Mouse (Mus musculus): ENCODE measurements around the gene Kctd17. TPM values are rescaled to one million over a fixed set of nuclear protein-coding genes. Genes with fewer than 3 reads are reported as not detected.
A peak's percentile ranks its signal among the peaks of the same experiment; 100 is the strongest.

The Kctd17 gene
- total RNA-seq, 2 experiments from 2014 or later = 80.4 to 83.4 TPM

DNA sequence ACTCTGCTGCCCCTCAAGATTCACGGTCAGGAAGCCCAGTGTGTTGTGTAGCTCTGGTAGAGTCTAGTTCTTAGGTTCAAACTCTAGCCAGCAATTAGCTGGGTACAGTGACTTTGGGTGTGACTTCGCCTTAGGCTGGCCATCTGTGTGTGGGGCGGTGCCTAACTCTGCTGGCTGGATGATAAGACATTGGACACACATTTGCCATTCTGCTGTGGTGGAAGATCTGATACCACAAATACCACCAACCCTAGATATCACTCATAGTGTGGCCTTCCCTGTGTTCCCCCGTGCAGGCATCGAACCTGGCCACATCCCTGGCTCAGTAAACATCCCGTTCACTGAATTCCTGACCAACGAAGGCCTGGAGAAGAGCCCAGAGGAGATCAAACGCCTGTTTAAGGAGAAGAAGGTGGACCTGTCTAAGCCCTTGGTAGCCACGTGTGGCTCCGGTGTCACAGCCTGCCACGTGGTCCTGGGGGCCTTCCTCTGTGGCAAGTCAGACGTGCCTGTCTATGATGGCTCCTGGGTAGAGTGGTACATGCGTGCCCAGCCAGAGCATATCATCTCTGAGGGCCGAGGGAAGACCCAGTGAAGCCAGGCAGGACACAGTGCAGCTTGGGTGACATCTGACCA lies 15.2 kb upstream of the Kctd17 start:
- DNase-seq (ENCODE audit: low spot score in 2 of 2) = no peak

DNA sequence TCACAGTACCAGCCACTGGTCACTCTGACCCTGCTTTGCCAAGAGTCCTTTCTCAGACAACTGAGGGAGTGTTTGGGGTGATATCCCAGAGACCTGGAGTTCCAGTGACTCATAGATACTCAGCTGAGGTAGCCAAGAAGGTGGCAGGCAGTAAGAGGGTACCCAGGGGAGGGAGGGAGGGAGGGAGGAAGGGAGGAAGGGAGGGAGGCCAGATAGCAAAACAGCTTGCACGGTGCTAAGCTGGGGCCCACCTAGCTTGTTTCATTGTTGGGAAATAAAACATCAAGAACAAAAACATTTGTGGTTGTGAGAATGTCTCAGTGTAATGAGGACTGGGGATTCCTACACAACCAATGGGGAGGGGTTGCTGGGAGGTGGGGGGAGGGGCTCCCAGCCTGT lies 14.6 kb upstream of the Kctd17 start:
- DNase-seq (ENCODE audit: low spot score in 2 of 2) = no peak

DNA sequence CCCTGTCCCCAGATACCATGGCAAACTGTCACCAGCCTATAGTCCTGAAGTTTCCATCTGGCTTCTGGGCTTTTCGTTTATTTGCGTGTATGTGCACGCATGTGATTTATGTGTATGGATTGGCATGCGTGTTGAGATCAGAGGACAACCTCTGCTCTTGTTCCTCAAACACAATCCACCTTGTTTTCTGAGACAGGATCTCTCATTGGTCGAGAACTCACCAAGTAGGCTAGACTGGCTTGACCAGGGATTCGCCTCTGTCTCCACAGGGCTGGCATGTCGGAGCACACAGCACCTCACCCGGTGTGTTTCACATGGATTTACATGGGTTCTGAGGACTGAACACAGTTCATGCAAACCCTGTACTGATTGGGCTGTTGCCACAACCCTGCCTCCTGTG lies 14.2 kb upstream of the Kctd17 start:
- DNase-seq (ENCODE audit: low spot score in 2 of 2) = no peak

DNA sequence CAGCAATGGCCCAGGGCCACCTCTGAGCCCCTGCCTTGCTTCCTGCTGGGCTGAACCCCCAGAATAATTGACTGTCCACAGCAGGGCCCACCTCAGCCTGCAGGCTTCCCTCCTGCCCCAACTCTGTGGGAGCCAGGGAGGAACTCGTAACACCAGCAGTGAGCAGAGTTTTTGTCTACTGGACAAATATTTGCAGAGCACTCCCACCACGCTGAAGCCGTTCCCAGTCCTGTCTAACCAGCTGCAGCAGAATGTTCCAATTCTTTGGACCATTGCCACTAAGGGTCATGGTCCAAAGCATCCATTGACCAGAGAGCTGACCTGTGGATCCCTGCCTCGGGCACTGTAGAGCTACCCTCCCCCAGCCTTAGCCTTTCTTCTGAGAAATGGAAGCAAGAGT lies 11.4 kb upstream of the Kctd17 start:
- no peak for DNase-seq (ENCODE audit: low spot score in 2 of 2)

DNA sequence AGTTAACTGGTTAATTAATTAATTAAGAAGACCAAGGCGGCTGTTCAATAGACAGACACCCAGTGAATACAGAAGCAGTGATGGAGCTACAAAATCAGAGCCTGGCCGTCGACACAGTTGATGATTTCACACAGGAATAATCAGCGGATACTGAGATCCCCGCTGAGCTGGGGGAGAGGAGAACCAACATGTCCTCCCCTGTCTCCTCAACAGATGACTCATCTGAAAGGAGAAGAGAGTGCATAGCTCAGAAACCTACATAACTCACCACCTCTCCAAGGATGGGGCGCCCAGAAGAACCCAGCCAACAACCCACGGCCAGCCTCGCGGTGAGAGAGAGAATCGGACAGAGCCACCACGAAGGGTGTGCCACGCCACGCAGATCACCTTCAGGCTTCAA lies 8.0 kb upstream of the Kctd17 start:
- no peak for DNase-seq (ENCODE audit: low spot score in 2 of 2)

DNA sequence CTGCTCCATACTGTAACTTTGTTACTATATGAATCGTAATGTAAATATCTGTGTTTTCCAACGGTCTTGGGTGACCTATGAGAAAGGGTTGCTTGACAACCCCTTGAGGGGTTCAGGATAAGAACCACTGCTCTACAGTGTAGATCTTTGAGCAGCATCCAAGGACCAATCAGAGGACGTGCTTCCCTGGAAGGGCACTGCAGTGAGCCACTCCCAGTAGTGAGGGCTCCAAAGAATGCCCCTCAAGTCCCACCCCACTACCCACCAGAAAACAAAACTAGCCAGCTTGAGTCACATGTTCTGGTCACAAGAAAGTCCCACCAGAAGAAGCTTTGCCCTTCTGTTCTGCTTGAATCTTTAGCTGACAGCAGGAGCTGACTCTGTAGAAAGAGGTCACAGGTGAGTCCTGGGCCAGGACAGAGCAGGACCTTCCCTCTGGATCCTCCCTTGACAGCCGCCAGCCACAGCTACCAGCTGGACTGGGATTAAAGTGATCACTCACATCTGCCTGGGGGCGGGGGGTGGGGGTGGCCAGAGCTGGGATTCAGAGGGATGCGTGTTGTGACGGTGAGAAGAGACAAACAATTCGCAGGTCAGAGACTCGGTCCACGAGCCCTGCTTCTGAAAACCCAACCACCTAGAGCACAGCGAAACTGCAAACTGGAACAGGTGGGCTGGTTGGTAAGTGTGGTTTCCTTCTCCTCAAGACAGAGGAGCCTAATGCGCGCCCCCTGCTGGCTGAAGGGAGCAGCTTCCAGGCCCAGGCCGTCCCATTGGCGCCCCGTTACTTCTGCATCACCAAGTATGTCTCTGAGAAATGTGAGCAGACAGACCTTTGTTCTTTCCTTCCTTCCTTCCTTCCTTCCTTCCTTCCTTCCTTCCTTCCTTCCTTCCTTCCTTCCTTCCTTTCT lies 6.1 kb upstream of the Kctd17 start:
- DNase-seq (ENCODE audit: low spot score in 2 of 2) = peak; percentile 83 to 88

DNA sequence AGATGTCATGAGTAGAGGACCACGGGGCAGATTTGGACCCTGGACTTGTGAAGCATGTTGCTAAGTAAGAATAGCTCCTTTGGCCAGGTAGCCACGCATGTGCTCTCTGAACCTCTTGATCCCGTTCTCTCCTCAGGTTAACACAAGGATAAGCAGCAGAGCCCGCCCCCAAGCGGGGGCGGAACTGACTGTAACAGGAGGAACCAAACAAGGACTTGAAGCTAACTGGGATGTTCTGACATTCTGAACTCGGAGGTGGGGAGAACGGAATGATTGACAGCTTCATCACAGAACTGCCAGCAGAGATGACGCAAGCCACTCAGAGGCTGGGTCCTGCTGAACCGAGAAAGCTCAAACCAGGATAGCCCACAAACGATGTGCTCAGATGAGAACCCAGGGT lies 3.9 kb upstream of the Kctd17 start:
- no peak for DNase-seq (ENCODE audit: low spot score in 2 of 2)

DNA sequence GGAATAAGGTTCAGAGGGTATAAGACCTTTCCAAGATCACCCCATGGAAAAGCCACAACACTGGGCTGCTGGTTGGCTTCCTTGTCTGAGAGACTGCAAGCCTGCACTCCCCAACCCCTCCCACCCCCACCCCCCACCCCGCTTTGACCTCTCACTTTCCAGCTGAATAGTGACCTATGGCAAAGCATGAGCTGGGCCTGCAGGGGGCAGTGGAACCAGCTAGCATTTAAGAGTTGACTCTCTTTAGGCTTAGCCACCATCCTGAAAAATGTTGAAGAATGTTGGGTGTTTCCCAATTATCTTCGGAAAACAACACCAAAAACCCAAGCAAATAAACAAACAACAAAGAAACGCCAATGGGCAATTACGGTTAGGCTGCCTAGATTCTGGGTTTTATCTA lies 3.1 kb upstream of the Kctd17 start:
- DNase-seq (ENCODE audit: low spot score in 2 of 2) = no peak

DNA sequence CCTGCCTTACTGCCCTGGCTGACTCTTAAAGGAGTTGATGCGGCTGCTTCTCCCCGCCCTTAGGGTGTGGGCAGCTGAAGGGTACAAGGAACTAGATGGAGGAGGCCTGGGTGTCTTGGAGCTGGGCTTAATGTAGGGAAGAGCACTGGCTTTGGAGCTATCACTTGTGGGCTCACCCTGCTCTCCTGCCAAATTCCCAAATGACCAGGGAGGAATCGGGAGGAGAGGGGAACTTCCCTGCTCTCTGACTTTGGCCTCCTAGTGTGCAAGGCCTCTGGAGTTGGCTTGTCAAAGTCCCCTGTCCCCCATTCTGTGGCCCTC lies 735 bp downstream of the Kctd17 start:
- DNase-seq (ENCODE audit: low spot score in 2 of 2) = no peak

DNA sequence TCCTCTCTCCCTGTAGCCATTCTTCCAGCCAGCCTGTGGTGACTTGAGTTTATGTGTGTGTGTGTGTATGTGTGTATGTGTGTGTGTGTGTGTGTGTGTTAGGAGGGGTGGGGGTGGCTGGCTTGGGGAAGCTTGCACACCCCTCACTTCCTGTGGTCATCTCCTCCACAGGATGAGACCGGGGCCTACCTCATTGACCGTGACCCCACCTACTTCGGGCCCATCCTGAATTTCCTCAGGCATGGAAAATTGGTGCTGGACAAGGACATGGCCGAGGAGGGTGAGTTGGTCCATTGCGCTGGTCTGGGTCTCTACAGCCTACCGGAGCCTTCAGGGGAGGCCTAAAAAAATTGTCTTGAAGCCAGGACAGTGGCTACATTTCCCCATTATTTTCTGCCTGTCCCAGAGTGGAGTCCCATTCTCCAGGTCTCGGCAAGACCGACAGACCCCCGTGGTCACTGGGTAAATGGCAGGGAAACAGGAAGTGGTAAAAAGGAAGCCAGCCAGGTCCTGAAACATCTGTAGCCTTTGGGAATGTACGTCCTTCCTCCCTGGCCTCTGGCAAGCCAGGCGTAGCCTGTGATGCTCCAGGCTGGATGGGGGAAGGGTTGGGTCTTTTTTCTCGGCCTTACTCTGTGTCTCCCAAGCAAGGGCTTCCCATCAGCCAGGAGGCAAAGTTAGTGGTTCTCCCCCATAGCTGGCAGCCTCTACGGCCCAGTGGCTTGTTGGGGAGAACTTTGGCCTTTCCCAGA lies 1.7 kb downstream of the Kctd17 start:
- DNase-seq (ENCODE audit: low spot score in 2 of 2) = no peak

DNA sequence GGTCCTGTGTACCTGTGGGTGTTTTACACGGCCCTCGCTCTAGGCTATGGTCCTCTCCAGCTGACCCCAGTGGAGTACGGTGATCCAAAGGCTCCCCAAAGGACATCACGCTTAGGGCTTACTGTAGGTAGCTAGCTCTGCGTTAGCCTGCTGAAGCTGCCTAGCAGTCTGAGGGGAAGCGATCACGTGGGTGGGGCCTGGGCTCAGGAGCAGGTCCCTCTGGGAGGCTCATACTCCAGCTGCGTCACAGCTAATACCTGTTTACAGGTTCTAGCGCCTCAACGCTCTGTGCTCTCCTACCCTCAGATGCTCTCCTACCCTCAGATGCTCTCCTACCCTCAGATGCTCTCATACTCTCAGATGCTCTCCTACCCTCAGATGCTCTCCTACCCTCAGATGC lies 2.5 kb downstream of the Kctd17 start:
- no peak for DNase-seq (ENCODE audit: low spot score in 2 of 2)

DNA sequence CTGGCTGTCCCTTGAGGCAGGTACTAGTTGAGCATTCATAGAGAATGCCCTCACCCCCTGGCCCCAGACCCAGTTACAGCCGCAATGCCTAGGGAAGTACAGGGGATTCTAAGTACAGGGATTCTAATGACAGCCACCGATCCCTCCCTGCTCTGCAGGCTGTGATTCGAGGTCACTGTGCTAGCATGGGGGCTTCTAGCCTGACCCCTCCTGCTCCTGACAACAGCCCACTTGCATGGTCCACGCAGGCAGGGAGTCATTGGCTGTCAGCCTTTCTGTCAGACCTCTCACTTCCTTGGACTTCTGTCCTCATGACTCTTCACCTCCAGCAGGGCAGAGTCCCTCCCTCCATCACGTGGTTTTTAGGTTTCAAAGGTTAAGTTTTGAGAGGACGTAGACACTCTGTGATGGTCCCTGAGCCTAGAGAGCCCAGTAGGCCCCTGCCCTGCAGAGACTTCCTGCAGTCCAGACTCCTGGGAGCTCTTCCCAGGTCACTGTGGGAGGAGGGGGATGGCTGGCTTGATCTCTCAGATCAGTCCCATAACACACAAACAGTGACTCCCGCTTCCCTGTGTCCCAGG lies 3.3 kb downstream of the Kctd17 start:
- no peak for DNase-seq (ENCODE audit: low spot score in 2 of 2)

DNA sequence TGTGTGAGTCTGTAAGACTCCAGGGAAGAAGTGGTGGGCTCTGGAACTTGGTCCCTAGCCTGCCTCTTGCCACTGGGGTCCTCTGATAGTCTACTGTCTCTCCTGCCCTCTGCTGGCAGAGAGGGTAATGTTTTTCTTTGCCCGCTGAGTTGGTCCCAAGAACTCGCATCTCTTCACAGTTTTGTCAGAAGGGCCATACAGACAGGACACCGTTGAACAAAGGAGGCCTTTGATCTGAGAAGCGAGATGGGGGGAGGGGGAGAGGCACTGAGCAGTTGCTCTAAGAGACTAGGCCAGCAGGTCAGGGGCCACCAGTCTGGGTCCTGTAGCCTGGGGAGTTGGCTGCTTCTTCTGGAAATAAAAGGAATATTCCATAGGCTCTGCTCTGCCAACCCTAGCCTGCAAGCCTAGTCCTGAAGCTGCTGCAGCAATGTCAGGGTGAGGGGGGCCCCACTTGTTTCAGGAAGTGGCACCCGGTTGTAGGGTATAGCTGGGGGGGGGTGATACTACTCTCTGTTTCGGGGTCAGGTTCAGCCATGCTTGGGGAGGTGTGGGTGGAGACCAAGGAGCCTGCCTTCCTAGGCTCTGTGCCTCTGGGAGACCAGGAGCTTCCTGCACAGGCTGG lies 6.6 kb downstream of the Kctd17 start:
- no peak for DNase-seq (ENCODE audit: low spot score in 2 of 2)

DNA sequence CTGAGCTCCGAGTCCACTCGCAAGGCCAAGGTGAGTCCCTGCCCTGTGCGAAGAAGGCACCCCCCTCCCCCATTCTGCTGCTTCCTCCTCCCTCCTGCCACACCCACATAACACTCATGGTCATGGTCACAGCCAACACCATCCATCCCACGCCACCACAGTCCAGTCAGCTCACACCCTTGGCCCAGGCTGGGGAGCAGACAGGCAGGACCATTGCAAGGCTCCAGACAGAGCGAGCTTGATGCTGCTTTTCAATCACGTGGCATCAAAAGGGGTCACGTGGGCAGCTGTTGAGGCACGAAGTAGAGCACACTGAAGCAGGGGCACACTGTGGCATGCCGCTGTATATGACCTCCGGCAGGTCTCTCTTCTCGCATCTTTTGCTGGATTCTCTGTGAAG lies 7.3 kb downstream of the Kctd17 start:
- no peak for DNase-seq (ENCODE audit: low spot score in 2 of 2)

DNA sequence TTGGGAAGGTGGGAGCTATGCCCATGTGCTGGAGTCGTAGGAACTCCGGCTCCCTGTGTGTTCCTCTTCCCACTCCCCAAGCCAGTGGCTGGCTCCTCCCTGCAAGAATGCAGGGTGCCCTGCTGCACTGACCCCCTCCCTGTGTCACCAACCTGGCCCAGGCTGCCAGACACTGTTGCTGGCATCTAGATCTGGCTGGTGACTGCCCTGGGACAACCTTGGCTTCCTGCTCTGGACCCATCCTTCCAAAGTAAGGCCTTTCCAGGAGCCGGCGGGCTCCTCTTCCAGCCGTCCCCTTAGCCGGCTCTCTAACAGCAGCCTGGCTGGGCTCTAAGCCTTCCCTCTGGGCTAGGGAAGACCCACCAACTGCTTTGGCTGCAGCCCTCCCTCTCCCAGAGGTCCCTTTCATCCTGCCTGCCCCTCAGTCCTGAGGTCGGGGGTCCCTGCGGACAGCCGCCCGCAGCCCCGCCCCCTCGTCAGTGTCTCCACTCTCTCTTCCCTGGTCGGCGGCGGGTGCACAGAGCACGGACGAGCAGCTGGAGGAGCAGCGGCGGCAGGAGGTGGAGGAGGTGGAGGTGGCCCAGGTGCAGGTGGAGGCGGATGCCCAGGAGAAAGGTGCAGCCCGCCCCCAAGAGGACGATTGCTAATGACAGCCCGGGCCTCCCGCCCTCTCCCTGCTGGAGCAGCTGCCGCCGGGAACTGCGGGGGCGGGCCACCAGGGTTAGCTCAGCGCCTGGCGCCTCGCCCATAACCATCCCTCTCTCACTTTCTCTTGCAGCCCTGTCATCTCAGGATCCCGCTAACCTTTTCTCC lies 8.2 kb downstream of the Kctd17 start:
- peak; percentile 88 for DNase-seq (ENCODE audit: low spot score in 2 of 2)

DNA sequence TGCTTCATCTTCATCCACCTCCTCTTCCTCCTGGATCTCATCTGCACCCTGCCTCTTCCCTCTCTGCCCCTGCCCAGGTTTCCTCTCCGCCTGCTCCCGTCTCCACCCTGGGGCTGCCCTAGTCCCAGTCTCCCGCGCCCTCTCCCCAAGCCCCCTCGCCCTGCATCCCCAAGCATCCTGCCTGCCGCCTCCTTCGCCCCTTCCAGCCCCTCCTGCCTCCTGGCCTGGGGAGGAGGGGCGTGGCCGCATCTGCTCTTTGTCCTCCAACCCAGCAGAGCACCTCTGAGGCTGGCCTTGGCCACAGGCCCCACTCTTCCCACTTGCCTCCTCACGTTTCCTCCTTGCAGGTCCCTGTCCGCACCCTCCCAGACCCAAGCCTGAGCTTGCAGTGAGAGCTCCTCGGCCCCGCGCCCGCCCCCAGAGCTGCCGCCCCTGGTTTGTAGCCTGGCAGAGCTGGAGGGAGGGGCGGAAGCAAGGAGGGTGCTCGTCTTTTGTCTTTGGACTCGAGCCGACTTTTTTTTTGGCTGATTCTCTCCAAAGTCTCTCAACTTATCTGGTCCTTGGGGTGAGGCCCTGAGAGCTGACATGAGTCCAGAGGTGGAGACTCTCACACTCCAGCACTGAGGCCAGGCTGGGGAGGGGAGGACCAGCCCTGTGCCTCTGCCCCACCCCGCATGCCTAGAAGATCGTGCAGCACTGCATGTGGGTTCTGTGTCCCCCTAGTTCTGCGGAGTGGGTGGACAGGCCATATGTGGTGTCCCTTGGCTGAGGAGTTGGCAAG lies 9.1 kb downstream of the Kctd17 start:
- DNase-seq (ENCODE audit: low spot score in 2 of 2) = peak; percentile 52 to 63

DNA sequence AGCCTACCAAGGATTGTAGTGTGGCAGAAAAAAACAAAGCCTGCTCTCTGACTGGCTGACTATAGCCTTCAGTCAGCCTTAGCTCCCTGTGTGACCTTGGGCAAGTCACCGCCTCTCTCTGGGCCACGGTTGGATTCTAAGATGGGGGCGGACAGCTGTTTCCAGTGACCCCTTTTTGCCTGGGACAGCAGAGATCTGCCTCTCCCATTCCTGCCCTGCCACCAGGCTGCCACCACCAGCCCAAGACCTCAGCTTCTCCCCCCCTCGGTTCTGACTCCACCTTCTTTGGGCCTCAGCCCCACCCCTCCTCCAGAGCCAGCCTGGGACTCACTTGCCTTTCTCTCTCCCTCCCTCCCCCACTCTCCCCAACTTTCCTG lies 9.6 kb downstream of the Kctd17 start:
- DNase-seq (ENCODE audit: low spot score in 2 of 2) = no peak

DNA sequence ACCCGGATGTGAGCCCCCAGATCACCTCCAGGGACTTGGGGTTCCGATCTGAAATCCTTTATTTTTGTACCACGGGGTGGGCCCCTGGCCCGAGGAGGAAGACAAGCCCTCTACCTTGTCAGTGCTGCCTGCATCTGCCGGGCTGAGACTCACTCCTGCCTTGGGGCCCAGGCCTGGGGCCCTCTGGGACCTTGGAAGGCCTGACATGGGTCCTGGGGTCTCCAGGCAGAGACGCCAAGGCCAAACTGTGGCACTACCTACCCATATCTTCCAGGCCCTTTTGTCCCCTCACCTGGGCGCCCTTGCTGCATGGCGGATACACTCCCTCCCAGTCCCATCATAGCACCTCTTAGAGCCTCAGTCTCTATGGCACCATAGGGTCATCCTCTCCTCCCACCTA lies 10.1 kb downstream of the Kctd17 start:
- no peak for DNase-seq (ENCODE audit: low spot score in 2 of 2)

DNA sequence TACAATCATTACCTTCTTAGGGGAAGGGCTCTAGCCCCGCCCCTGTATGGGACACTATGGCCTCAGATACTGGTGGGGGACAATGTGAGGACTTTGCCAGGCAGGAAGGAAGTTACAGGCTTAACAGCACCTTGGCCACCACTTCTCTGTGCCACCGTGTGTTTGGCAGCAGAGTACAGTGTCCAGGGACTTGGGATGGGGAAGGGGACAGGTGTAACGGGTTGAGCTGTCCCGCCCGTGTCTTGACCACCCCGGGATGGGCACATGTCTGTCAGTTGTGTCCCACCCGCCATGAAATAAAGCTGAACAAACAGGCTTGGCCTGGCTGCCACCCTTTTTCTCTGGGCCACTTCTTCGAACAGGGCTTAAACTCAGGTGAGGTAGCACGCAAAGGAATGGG lies 10.6 kb downstream of the Kctd17 start:
- DNase-seq (ENCODE audit: low spot score in 2 of 2) = no peak

DNA sequence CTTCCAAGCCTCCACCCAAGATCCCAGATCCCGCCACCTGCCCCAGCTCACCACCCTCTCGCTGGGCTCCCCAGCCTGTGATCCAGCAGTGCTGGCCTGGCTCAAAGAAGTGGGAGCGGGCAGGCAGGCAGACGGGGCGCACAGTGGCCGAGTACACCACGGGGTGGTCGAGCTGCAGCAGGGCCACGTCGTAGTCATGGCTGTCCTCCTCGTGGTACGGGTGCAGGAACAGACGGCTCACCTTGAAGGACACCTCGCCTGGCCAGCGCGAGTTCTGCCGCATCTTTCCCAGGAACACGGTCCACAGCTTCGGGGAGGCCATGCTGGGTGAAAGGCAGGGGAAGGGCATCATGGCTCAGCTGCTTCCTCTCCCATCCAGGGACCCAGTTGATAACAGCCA lies 13.9 kb downstream of the Kctd17 start:
- no peak for DNase-seq (ENCODE audit: low spot score in 2 of 2)

Measured in adrenal gland, adult 18-20 months (tissue).